Mouse (Mus musculus) heart, embryonic 11.5 days (tissue): Measurements from ENCODE around the gene Fkbp2. TPM values are rescaled to one million over a fixed set of nuclear protein-coding genes. Genes with fewer than 3 reads are reported as not detected.

Experiments
- ATAC-seq: fragments of 200-750 bp; cut with Nextera tagmentation; replicated peaks from 2 replicates; pipeline ENCODE4 v1.8.0; 2017; ENCODE audit warnings: moderate library complexity; ENCODE audit not compliant: insufficient number of reproducible peaks, low FRiP score, low TSS enrichment
- H3K27ac ChIP-seq: fragments of 300-500 bp; sonication (generic); 2 replicates; pipeline ENCODE4 v1.5.1; 2014; ENCODE audit warnings: mild to moderate bottlenecking, low read depth, low read length
- H3K27me3 ChIP-seq: fragments of 300-500 bp; sonication (generic); 2 replicates; pipeline ENCODE4 v1.6.1; 2014; ENCODE audit warnings: mild to moderate bottlenecking, low read length, mixed read lengths; ENCODE audit not compliant: control insufficient read depth, insufficient read depth
- H3K36me3 ChIP-seq: fragments of 300-500 bp; sonication (generic); 2 replicates; pipeline ENCODE4 v1.6.1; 2014; ENCODE audit warnings: mild to moderate bottlenecking, low read length, moderate library complexity, mixed read lengths; ENCODE audit not compliant: control insufficient read depth, insufficient read depth
- H3K4me1 ChIP-seq: fragments of 300-500 bp; sonication (generic); 2 replicates; pipeline ENCODE4 v1.6.1; 2014; ENCODE audit warnings: low read length; ENCODE audit not compliant: control insufficient read depth, insufficient read depth
- H3K4me2 ChIP-seq: fragments of 300-500 bp; sonication (generic); 2 replicates; pipeline ENCODE4 v1.6.1; 2014; ENCODE audit warnings: mild to moderate bottlenecking, moderate library complexity
- H3K4me3 ChIP-seq: fragments of 300-500 bp; sonication (generic); 2 replicates; pipeline ENCODE4 v1.5.1; 2014; ENCODE audit warnings: low read depth, low read length
- H3K9ac ChIP-seq: fragments of 300-500 bp; sonication (generic); 2 replicates; pipeline ENCODE4 v1.6.1; 2014; ENCODE audit warnings: mild to moderate bottlenecking, low read depth, low read length, moderate library complexity
- H3K9me3 ChIP-seq: fragments of 300-500 bp; sonication (generic); replicated peaks from 2 replicates; pipeline ENCODE4 v1.6.1; 2016; ENCODE audit warnings: low read length; ENCODE audit not compliant: control insufficient read depth
- WGBS: fragments of 180-500 bp; shearing (Covaris S2); extraction: QIAGEN DNeasy Blood & Tissue Kit; methylation state at CpG from one replicate; pipeline ENCODE4 v1.1.7; 2014; ENCODE audit not compliant: insufficient replicate concordance; 5-methylcytosine and 5-hydroxymethylcytosine counted together
- polyA plus RNA-seq: library from polyadenylated mRNA; unstranded; fragments of >200 nt; fragmentation: Nextera tagmentation; extraction: Ambion mirVana; gene quantifications from 2 replicates; pipeline ENCODE4 v1.2.1, GENCODE M21; 2014

Gene Fkbp2
- polyA plus RNA-seq, 1 experiment from 2014 or later, result 88.4 TPM

DNA sequence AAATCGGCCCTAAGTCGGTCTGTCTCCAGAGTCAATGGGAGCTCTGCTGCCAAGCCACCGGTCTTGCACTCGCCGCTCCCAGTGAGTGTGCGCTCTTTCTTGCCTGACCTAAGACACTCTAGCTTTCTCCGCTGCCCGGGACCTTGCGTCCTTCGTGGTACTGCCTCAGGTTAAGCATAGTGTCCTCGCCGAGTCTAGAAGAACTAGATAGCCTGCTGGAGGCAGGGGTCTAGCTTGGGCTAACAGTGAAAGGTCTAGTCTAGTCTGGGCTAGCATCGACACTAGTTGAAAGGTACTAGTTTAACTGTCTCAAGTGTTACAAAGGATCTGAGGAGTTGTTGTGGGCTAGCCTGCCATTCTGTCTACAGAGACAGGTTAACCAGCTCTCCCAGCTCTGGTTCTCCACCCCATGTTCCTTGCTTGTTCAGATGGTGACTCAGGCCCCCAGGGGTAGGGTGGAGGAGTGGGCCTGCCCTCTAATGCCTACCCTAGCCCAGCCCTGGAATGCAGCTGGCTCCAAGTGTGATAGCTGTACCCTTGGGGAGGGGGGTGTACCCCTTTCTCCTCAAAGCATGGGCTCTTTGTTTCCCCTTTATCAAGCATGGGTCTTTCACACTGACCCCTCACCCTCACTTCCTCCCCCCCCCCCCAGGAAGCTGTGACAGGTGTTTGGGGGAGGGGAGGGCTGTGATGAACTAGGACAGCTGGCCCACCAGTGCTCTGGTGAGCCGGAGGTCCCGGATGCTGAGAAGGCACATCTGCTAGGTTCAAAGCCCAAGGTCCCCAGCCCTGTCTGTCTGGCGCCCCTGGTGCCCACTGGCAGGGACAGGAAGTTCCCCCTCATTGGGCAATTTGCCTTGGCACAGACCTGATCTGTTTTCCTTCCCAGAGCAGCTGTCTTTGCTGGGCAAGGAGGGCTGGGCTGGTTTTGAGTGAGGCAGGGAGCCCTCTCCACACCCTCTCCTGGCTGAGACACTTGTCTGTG is 4.5 kb downstream of the Fkbp2 start, which contains the start of gene Plcb3:
Plcb3 (minus strand) TSS at position 934 of the 985 bp plus-strand sequence.
- H3K4me1 ChIP-seq, result peaks cover 47% of the 10 kb centered on the region
- no peaks in the 10 kb centered on the region for H3K9me3 ChIP-seq
- peak within 1 kb of the TSS; percentile 83 for H3K27ac ChIP-seq
- WGBS, result under 1% methylated on average over 16 of the region's 16 CpGs
- peak within 1 kb of the TSS; percentile 90 for H3K4me2 ChIP-seq
- no peak for ATAC-seq
- H3K9ac ChIP-seq, result peak within 1 kb of the TSS; percentile 83
- H3K27me3 ChIP-seq, result no peaks in the 10 kb centered on the region
- peaks cover 7% of the 10 kb centered on the region for H3K36me3 ChIP-seq
- peak within 1 kb of the TSS; percentile 65 for H3K4me3 ChIP-seq

- no peaks in the 10 kb centered on the region for H3K9me3 ChIP-seq
- no peaks in the 10 kb centered on the region for H3K27me3 ChIP-seq
- H3K36me3 ChIP-seq, result peaks cover 7% of the 10 kb centered on the region
- peak within 1 kb of the TSS; percentile 83 for H3K27ac ChIP-seq
- ATAC-seq, result peak; percentile 67
- under 1% methylated on average over 60 of the region's 84 CpGs for WGBS
- H3K9ac ChIP-seq, result peak within 1 kb of the TSS; percentile 83
- peak within 1 kb of the TSS; percentile 65 for H3K4me3 ChIP-seq
- H3K4me2 ChIP-seq, result peak within 1 kb of the TSS; percentile 90
- H3K4me1 ChIP-seq, result peaks cover 57% of the 10 kb centered on the region
Observed at GRCm38 (mm10) chr19:6974211-6975205, 5.8 kb downstream of the Fkbp2 start, which contains the start of gene Ppp1r14b. Gene Ppp1r14b, plus strand, starts transcription at chr19:6974968.

- WGBS, result 32% methylated on average over 12 of the region's 12 CpGs
- no peak for ATAC-seq
- H3K27ac ChIP-seq, result no peak overlapping the region; the same call in 1 of the 2 replicates
- peak overlapping the region; percentile 65 for H3K4me3 ChIP-seq
- H3K36me3 ChIP-seq, result peaks cover 7% of the 10 kb centered on the region
- H3K9me3 ChIP-seq, result no peaks in the 10 kb centered on the region
- H3K27me3 ChIP-seq, result no peaks in the 10 kb centered on the region
- peak overlapping the region; percentile 90 for H3K4me2 ChIP-seq
- peaks cover 54% of the 10 kb centered on the region for H3K4me1 ChIP-seq
- H3K9ac ChIP-seq, result peak overlapping the region; percentile 71; the same call in 1 of the 2 replicates
Observed at GRCm38 (mm10) chr19:6973581-6974190, 6.6 kb downstream of the Fkbp2 start.

- Histone ChIP-seq H3K4me2 (no peak overlapping the region), H3K4me1 (peaks cover 47% of the 10 kb centered on the region), H3K9me3 (no peaks in the 10 kb centered on the region), H3K27me3 (no peaks in the 10 kb centered on the region), H3K9ac (0 out of 2 replicates have a peak overlapping the region, but pooled peaks have one; percentile 18), H3K36me3 (peaks cover 2% of the 10 kb centered on the region), H3K27ac (no peak overlapping the region), H3K4me3 (no peak overlapping the region)
- ATAC-seq, result no peak
- 83% methylated on average over 13 of the region's 13 CpGs for WGBS
Observed at GRCm38 (mm10) chr19:6972247-6972917, 7.9 kb downstream of the Fkbp2 start.

- no peaks in the 10 kb centered on the region for H3K27me3 ChIP-seq
- no peaks in the 10 kb centered on the region for H3K9me3 ChIP-seq
- ATAC-seq, result no peak
- no peaks in the 10 kb centered on the region for H3K36me3 ChIP-seq
- no peak overlapping the region for H3K4me3 ChIP-seq
- H3K27ac ChIP-seq, result peak overlapping the region; percentile 42; the same call in 1 of the 2 replicates
- H3K4me1 ChIP-seq, result peaks cover 43% of the 10 kb centered on the region
- WGBS, result 27% methylated on average over 6 of the region's 6 CpGs
- H3K9ac ChIP-seq, result 0 out of 2 replicates have a peak overlapping the region, but pooled peaks have one; percentile 23
- H3K4me2 ChIP-seq, result no peak overlapping the region
Observed at GRCm38 (mm10) chr19:6971644-6972043, 8.7 kb downstream of the Fkbp2 start.

DNA sequence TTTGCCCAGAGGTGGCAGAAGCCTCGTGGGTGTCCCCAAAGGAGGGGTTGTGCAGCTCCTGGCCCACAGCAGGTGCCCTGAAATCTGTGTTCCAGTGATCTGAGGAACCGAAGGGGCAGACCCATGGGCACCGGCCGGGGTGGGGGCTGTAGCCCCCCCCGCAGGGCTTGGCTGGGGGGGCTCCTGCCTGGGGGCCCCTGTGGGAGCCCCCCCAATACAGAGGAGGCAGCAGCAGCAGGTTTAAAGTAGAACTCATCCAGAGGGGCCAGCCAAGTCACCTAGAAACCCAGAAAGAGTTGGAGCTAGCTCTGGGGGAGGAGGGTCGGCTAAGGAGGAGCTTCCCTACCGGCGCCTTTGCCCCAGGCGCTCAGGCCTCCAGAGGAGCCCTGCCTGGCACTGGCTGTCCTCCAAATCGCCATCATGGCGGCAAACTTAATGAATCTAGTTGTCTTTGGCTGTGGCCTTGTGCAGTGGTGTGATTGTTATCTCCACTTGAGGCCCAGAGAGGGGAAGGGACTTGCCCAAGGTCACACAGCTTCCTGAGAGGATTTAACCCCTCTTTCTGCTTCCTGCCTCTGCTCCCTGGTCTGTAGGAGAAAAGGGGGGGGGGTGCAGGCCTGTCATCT is 9.7 kb downstream of the Fkbp2 start:
- Histone ChIP-seq H3K27ac (0 out of 2 replicates have a peak overlapping the region, but pooled peaks have one; percentile 51), H3K4me1 (peaks cover 37% of the 10 kb centered on the region), H3K9me3 (no peaks in the 10 kb centered on the region), H3K4me2 (peak overlapping the region; percentile 67), H3K9ac (peak overlapping the region; percentile 83), H3K27me3 (no peaks in the 10 kb centered on the region), H3K36me3 (peaks cover 7% of the 10 kb centered on the region), H3K4me3 (peak overlapping the region; percentile 72; the same call in 1 of the 2 replicates)
- no peak for ATAC-seq
- WGBS, result 27% methylated on average over 11 of the region's 11 CpGs

DNA sequence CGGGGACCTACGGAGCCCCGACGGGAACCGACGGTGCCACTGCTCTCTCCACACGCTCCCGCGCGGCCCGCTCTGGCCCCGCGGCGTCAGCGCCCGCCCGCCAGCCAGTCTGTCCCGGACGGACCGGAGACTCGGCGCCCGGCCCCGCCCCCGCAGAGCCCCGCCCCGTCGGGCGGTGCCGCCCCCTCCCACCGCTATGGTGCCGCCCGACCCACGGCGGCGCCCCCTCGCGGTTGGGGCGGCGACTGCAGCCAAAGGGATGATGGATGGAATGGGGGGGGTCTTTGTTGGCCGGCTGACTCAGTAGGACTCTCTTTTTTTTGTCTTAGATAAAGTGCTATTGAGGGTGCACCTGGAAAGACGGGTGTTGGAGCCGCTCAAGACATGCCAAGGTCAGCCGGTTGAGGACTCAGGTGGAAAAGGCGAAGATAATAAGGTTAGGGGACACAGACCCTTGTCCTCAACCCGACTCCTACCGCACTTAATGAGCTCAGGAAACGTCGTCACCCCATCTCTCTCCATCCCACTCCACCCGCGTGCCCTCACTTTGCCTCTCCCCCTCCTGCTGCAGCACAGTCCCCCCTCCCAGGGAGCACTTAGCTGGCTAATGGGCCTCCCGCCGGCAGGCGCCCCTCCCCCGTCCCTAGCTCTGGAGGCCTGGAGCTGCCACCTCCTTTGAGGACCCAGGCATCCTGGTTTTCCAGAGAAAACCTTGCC is 10.5 kb downstream of the Fkbp2 start:
- Histone ChIP-seq H3K36me3 (peaks cover 8% of the 10 kb centered on the region), H3K27me3 (no peaks in the 10 kb centered on the region), H3K27ac (peak overlapping the region; percentile 51), H3K4me1 (peaks cover 37% of the 10 kb centered on the region), H3K4me3 (peak overlapping the region; percentile 72), H3K9ac (peak overlapping the region; percentile 83), H3K4me2 (peak overlapping the region; percentile 67), H3K9me3 (no peaks in the 10 kb centered on the region)
- 1% methylated on average over 53 of the region's 55 CpGs for WGBS
- peak; percentile 63; the same call in 1 of the 2 replicates for ATAC-seq
